Comparison of ENCODE assay signal across 9 mouse cellular contexts in genomic region chr17:85664618-85665320, GRCm38 (mm10). TPM values are rescaled to one million over a fixed set of nuclear protein-coding genes. Genes with fewer than 3 reads are reported as not detected.
DNase-seq lines count a peak whose midpoint lies in the region; ATAC-seq and TF ChIP-seq lines count a peak whose summit lies in the region.
"Had no signal": no experiment of that assay in that cellular context is flagged by ENCODE, and none has a peak within 500 bp of the region (broad histone marks: within the 10 kb centered on the region; RNA-seq: fewer than 3 reads in every experiment).

No protein-coding gene starts in this region.

- H3K36me3 ChIP-seq in C2C12 (ENCODE audit: control insufficient read depth, insufficient read depth), result no peaks in the 10 kb centered on the region
- H3K36me3 ChIP-seq in embryonic facial prominence, embryonic 13.5 days, result no peaks in the 10 kb centered on the region
- H3K36me3 ChIP-seq in limb, embryonic 11.5 days (ENCODE audit: control insufficient read depth, insufficient read depth, low read length), result no peaks in the 10 kb centered on the region
- no peaks in the 10 kb centered on the region for H3K36me3 ChIP-seq in midbrain, embryonic 14.5 days (ENCODE audit: control insufficient read depth, insufficient read depth, low read length)
- H3K36me3 ChIP-seq in stomach, postnatal 0 days (ENCODE audit: control insufficient read depth, insufficient read depth, low read length), result no peaks in the 10 kb centered on the region

- H3K27ac ChIP-seq in embryonic facial prominence, embryonic 13.5 days, result no peak overlapping the region
- no peak overlapping the region for H3K27ac ChIP-seq in limb, embryonic 11.5 days (replicated peaks; ENCODE audit: low read depth, low read length)
- no peak overlapping the region for H3K27ac ChIP-seq in midbrain, embryonic 14.5 days (replicated peaks; ENCODE audit: low read depth, low read length)
- no peak overlapping the region for H3K27ac ChIP-seq in stomach, postnatal 0 days (replicated peaks)

- DNase-seq in adrenal gland, postnatal 36 days, result peak; percentile 75 to 80
- DNase-seq in heart, adult 9 months (ENCODE audit: low spot score in 2 of 2), result peak; percentile 41 to 63
- DNase-seq in kidney, adult 8-10 months, result peak; percentile 48 to 64
- peak; percentile 84 for DNase-seq in limb, embryonic 11.5 days (ENCODE audit: low spot score)
- peak; percentile 93 for DNase-seq in midbrain, embryonic 14.5 days
- DNase-seq in stomach, postnatal 0 days (ENCODE audit: low spot score), result peak; percentile 70

- H3K9ac ChIP-seq in embryonic facial prominence, embryonic 13.5 days, result no peak overlapping the region
- H3K9ac ChIP-seq in limb, embryonic 11.5 days (ENCODE audit: low read length), result no peak overlapping the region
- no peak overlapping the region for H3K9ac ChIP-seq in midbrain, embryonic 14.5 days (replicated peaks; ENCODE audit: low read length)
- no peak overlapping the region for H3K9ac ChIP-seq in stomach, postnatal 0 days (ENCODE audit: low read length)

- peak overlapping the region; percentile 54 for H3K4me2 ChIP-seq in embryonic facial prominence, embryonic 13.5 days
- H3K4me2 ChIP-seq in limb, embryonic 11.5 days (ENCODE audit: low read depth, severe bottlenecking), result peak overlapping the region; percentile 43
- peak overlapping the region; percentile 43 for H3K4me2 ChIP-seq in midbrain, embryonic 14.5 days (ENCODE audit: low read length)
- H3K4me2 ChIP-seq in stomach, postnatal 0 days (replicated peaks; ENCODE audit: low read depth), result peak overlapping the region; percentile 38

- H3K79me3 ChIP-seq in C2C12 (ENCODE audit: low read depth), result no peaks in the 10 kb centered on the region

- H3K4me1 ChIP-seq in embryonic facial prominence, embryonic 13.5 days, result peaks cover 8% of the 10 kb centered on the region
- 0 out of 2 replicates have a peak, but pooled peaks cover 5% of the 10 kb centered on the region for H3K4me1 ChIP-seq in limb, embryonic 11.5 days (ENCODE audit: control insufficient read depth, insufficient read depth, low read length)
- H3K4me1 ChIP-seq in midbrain, embryonic 14.5 days (ENCODE audit: control insufficient read depth, insufficient read depth, low read length), result no peaks in the 10 kb centered on the region
- H3K4me1 ChIP-seq in stomach, postnatal 0 days (replicated peaks; ENCODE audit: control insufficient read depth, insufficient read depth), result no peaks in the 10 kb centered on the region

- H3K79me2 ChIP-seq in C2C12 (ENCODE audit: control insufficient read depth, insufficient read depth), result no peaks in the 10 kb centered on the region

- no peak for TF ChIP-seq EP300 in stomach, postnatal 0 days (optimal IDR thresholded peaks at IDR 0.05)

- H3ac ChIP-seq in C2C12 (ENCODE audit: control insufficient read depth, insufficient read length, low read depth), result no peak overlapping the region

- TF ChIP-seq CTCF in C2C12 (IDR thresholded peaks at IDR 0.05; ENCODE audit: control insufficient read depth, insufficient read depth, insufficient read length), result peak; percentile 59
- TF ChIP-seq CTCF in stomach, postnatal 0 days (IDR thresholded peaks at IDR 0.05; ENCODE audit: low read depth), result peak; percentile 85

- 2% methylated on average over 20 of the region's 20 CpGs for WGBS in embryonic facial prominence, embryonic 13.5 days
- WGBS in limb, embryonic 11.5 days, result 1% methylated on average over 20 of the region's 20 CpGs
- 2% methylated on average over 20 of the region's 20 CpGs for WGBS in midbrain, embryonic 14.5 days
- WGBS in stomach, postnatal 0 days, result 4% methylated on average over 20 of the region's 20 CpGs

- no peak overlapping the region for H3K4me3 ChIP-seq in C2C12 (ENCODE audit: insufficient read depth, poor library complexity, severe bottlenecking)
- H3K4me3 ChIP-seq in embryonic facial prominence, embryonic 13.5 days, result peak overlapping the region; percentile 27
- peak overlapping the region; percentile 19 for H3K4me3 ChIP-seq in limb, embryonic 11.5 days (ENCODE audit: low read depth, low read length)
- H3K4me3 ChIP-seq in midbrain, embryonic 14.5 days (replicated peaks; ENCODE audit: low read depth, low read length), result 0 out of 2 replicates have a peak overlapping the region, but pooled peaks have one; percentile 6
- peak overlapping the region; percentile 20; the same call in 1 of the 2 replicates for H3K4me3 ChIP-seq in stomach, postnatal 0 days (ENCODE audit: low read depth, low read length)

- ATAC-seq in embryonic facial prominence, embryonic 13.5 days (ENCODE audit: insufficient number of reproducible peaks, insufficient read depth, low FRiP score, low TSS enrichment, low read depth), result peak; percentile 81; the same call in 1 of the 2 replicates
- ATAC-seq in limb, embryonic 11.5 days (ENCODE audit: insufficient number of reproducible peaks, low FRiP score, low TSS enrichment, low read depth), result no peak; the same call in 1 of the 2 replicates
- peak; percentile 43; the same call in 1 of the 2 replicates for ATAC-seq in midbrain, embryonic 14.5 days (ENCODE audit: low FRiP score, low TSS enrichment)
- peak; percentile 76; the same call in 1 of the 2 replicates for ATAC-seq in stomach, postnatal 0 days (ENCODE audit: low FRiP score, low TSS enrichment)

- H3K9me3 ChIP-seq in embryonic facial prominence, embryonic 13.5 days, result no peaks in the 10 kb centered on the region
- H3K9me3 ChIP-seq in limb, embryonic 11.5 days (ENCODE audit: control insufficient read depth, low read length), result no peaks in the 10 kb centered on the region
- no peaks in the 10 kb centered on the region for H3K9me3 ChIP-seq in midbrain, embryonic 14.5 days (ENCODE audit: control insufficient read depth, low read length)
- H3K9me3 ChIP-seq in stomach, postnatal 0 days (ENCODE audit: control insufficient read depth, low read length), result no peaks in the 10 kb centered on the region

- H3K27me3 ChIP-seq in C2C12 (ENCODE audit: control insufficient read depth, insufficient read depth, insufficient read length), result peaks cover 3% of the 10 kb centered on the region
- H3K27me3 ChIP-seq in embryonic facial prominence, embryonic 13.5 days, result peaks cover 18% of the 10 kb centered on the region
- H3K27me3 ChIP-seq in limb, embryonic 11.5 days (ENCODE audit: control insufficient read depth, insufficient read depth, low read length), result peaks cover 24% of the 10 kb centered on the region
- H3K27me3 ChIP-seq in midbrain, embryonic 14.5 days (ENCODE audit: control insufficient read depth, insufficient read depth, low read length), result peaks cover 12% of the 10 kb centered on the region; the same call in 1 of the 2 replicates
- H3K27me3 ChIP-seq in stomach, postnatal 0 days (ENCODE audit: control insufficient read depth, insufficient read depth, low read length), result no peaks in the 10 kb centered on the region

TF ChIP-seq in C2C12, 6 proteins besides CTCF, POLR2A, EP300 and RAD21:
- TF ChIP-seq CEBPB (IDR thresholded peaks at IDR 0.05; ENCODE audit: low read depth) (no peak), MAX (IDR thresholded peaks at IDR 0.05) (no peak), MYOD1 (IDR thresholded peaks at IDR 0.05; ENCODE audit: control insufficient read depth, insufficient read length, low read depth) (no peak), MYOG (IDR thresholded peaks at IDR 0.05; ENCODE audit: control insufficient read depth, extremely low read depth, insufficient read length) (no peak), USF1 (IDR thresholded peaks at IDR 0.05; ENCODE audit: low read depth) (no peak), FOSL1 (IDR thresholded peaks at IDR 0.05; ENCODE audit: insufficient read depth, low read length, poor library complexity, severe bottlenecking) (no peak)

RNA-seq across cellular contexts. Expression of gene Six2, which starts 23.3 kb away (rescaled TPM):
- polyA plus RNA-seq in C2C12 (2012; fragmentation: generic; extraction: Trizol), result not detected
- not detected for total RNA-seq in adrenal gland, postnatal 36 days (2021)
- 21.3 and 21.9 TPM in 2 replicates for polyA plus RNA-seq in embryonic facial prominence, embryonic 13.5 days (2015; fragmentation: Nextera tagmentation; extraction: Ambion mirVana)
- 7.8 and 8.4 TPM in 2 replicates for polyA plus RNA-seq in limb, embryonic 11.5 days (2014; fragmentation: Nextera tagmentation; extraction: Ambion mirVana)
- 0.42 and 0.57 TPM in 2 replicates for polyA plus RNA-seq in midbrain, embryonic 14.5 days (2014; fragmentation: Nextera tagmentation; extraction: Ambion mirVana)
- 2.6 and 4.0 TPM in 2 replicates for polyA plus RNA-seq in stomach, postnatal 0 days (2015; fragmentation: Nextera tagmentation; extraction: Ambion mirVana)

RNA-seq across cellular contexts. Expression of gene Six3, which starts 51.4 kb away (rescaled TPM):
- polyA plus RNA-seq in C2C12 (2012; fragmentation: generic; extraction: Trizol), result not detected
- not detected for total RNA-seq in adrenal gland, postnatal 36 days (2021)
- 4.5 and 8.3 TPM in 2 replicates for polyA plus RNA-seq in embryonic facial prominence, embryonic 13.5 days (2015; fragmentation: Nextera tagmentation; extraction: Ambion mirVana)
- not detected in 2 replicates for polyA plus RNA-seq in limb, embryonic 11.5 days (2014; fragmentation: Nextera tagmentation; extraction: Ambion mirVana)
- 19.9 and 20.2 TPM in 2 replicates for polyA plus RNA-seq in midbrain, embryonic 14.5 days (2014; fragmentation: Nextera tagmentation; extraction: Ambion mirVana)
- polyA plus RNA-seq in stomach, postnatal 0 days (2015; fragmentation: Nextera tagmentation; extraction: Ambion mirVana), result not detected in 2 replicates
- total RNA-seq: adrenal gland, postnatal 4 days had no signal
